Mouse (Mus musculus) brown adipose tissue, adult 24 weeks (tissue): ENCODE measurements around the gene Nipa2. TPM values are rescaled to one million over a fixed set of nuclear protein-coding genes. Genes with fewer than 3 reads are reported as not detected.

Source experiments
- H3K27ac ChIP-seq: fragments of 200-500 bp; replicated peaks from 2 replicates; pipeline ENCODE4 v1.5.1; 2012; ENCODE audit warnings: low read depth, mild to moderate bottlenecking, low read length
- H3K4me1 ChIP-seq: fragments of 200-500 bp; 2 replicates; pipeline ENCODE4 v1.6.1; 2012; ENCODE audit warnings: low read length, mixed read lengths; ENCODE audit not compliant: control insufficient read depth, insufficient read depth, insufficient read length
- H3K4me3 ChIP-seq: fragments of 200-500 bp; 2 replicates; pipeline ENCODE4 v1.5.1; 2012; ENCODE audit warnings: low read depth, mild to moderate bottlenecking, low read length, moderate library complexity; ENCODE audit not compliant: insufficient read depth
- polyA plus RNA-seq: library from polyadenylated mRNA; stranded (reverse); fragments of >200 nt; gene quantifications from 2 replicates; pipeline ENCODE4 v1.2.4, GENCODE M21; 2012; ENCODE audit not compliant: missing spikeins, insufficient read depth, insufficient read length

The Nipa2 gene
- polyA plus RNA-seq: 19.3 and 20.0 TPM in 2 replicates

- Histone ChIP-seq H3K27ac (peak within 1 kb of the TSS; percentile 91), H3K4me1 (peaks cover 3% of the 10 kb centered on the region; the same call in 1 of the 2 replicates), H3K4me3 (peak within 1 kb of the TSS; percentile 97)
These were observed at the start of gene Nipa2 for GRCm38 (mm10) chr7:55962004-55962908. Gene Nipa2 (minus strand): TSS chr7:55962476.

DNA sequence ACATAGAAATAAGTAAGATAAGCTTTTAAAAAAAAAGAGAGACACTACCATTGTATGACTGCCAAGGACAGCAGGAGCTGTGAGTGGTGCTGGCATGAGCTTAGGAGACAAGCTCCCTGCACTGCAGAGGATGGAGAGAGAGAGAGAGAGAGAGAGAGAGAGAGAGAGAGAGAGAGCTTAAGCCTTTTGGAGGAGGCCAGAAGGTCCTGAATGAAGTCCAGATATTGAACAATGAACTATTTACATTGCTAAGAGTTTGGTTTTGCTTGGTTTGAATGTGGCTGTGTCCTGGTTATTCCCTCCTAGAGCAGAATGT, 48.7 kb upstream of the Nipa2 start:
- no peak overlapping the region for H3K27ac ChIP-seq
- H3K4me1 ChIP-seq: peaks cover 7% of the 10 kb centered on the region
- no peak overlapping the region for H3K4me3 ChIP-seq

GRCm38 (mm10) chr7:56010318-56011017, 48.2 kb upstream of the Nipa2 start:
- peaks cover 7% of the 10 kb centered on the region for H3K4me1 ChIP-seq
- H3K27ac ChIP-seq: no peak overlapping the region
- H3K4me3 ChIP-seq: no peak overlapping the region

- Histone ChIP-seq H3K4me1 (peaks cover 3% of the 10 kb centered on the region; the same call in 1 of the 2 replicates), H3K4me3 (no peak overlapping the region), H3K27ac (peak overlapping the region; percentile 43; the same call in 1 of the 2 replicates)
These were observed 36.7 kb upstream of the Nipa2 start for GRCm38 (mm10) chr7:55998997-55999396.

- no peak overlapping the region for H3K4me3 ChIP-seq
- peaks cover 3% of the 10 kb centered on the region; the same call in 1 of the 2 replicates for H3K4me1 ChIP-seq
- no peak overlapping the region for H3K27ac ChIP-seq
These were observed 32.7 kb upstream of the Nipa2 start for GRCm38 (mm10) chr7:55995013-55995412.

- no peak overlapping the region for H3K27ac ChIP-seq
- no peaks in the 10 kb centered on the region for H3K4me1 ChIP-seq
- H3K4me3 ChIP-seq: no peak overlapping the region
These were observed 29.6 kb upstream of the Nipa2 start for GRCm38 (mm10) chr7:55991858-55992257.

GRCm38 (mm10) chr7:55991129-55991528, 28.9 kb upstream of the Nipa2 start:
- no peak overlapping the region for H3K27ac ChIP-seq
- H3K4me1 ChIP-seq: no peaks in the 10 kb centered on the region
- no peak overlapping the region for H3K4me3 ChIP-seq

GRCm38 (mm10) chr7:55986526-55987214, 24.4 kb upstream of the Nipa2 start:
- Histone ChIP-seq H3K27ac (no peak overlapping the region), H3K4me1 (no peaks in the 10 kb centered on the region), H3K4me3 (no peak overlapping the region)

DNA sequence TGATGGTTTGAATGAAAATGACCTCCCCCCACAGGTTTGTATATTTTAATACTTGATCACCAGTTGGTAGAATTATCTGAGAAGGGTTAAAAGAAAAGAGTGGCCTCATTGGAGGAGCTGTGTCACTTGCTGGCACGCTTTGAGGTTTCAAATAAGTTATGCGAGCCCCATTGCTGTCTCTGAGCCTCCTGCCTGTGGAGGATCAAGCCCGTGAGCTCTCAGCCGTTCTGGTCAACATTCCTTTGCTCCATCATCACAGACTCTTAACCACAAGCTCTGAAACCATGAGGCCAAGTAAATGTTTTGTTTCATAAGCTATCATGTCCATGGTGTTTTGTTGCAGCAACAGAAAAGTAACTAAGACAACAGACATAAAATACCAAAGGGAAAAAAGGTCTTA, 22.5 kb upstream of the Nipa2 start:
- Histone ChIP-seq H3K4me3 (no peak overlapping the region), H3K27ac (no peak overlapping the region), H3K4me1 (no peaks in the 10 kb centered on the region)

DNA sequence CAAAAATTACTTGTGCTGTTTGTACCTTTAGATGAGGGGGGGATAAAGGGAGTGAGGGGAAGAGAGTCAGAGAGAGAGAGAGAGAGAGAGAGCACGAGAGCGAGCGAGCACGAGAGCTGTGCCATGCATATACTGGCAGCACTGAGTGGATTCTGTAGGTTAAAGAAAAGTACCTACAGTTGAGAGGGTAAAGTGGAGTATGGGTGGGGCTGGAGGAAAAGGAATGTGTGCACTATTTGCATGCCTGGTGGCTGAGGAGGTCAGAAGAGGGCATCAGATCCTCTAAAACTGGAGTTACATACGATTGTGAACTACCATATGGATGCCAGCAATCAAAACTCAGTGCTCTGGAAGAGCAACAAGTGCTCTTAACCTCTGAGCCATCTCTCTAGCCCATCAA, 20.8 kb upstream of the Nipa2 start:
- no peak overlapping the region for H3K4me3 ChIP-seq
- H3K27ac ChIP-seq: no peak overlapping the region
- no peaks in the 10 kb centered on the region for H3K4me1 ChIP-seq

GRCm38 (mm10) chr7:55982010-55982700, 19.9 kb upstream of the Nipa2 start:
- H3K27ac ChIP-seq: no peak overlapping the region
- no peak overlapping the region for H3K4me3 ChIP-seq
- H3K4me1 ChIP-seq: no peaks in the 10 kb centered on the region

- Histone ChIP-seq H3K4me3 (no peak overlapping the region), H3K27ac (no peak overlapping the region)
These were observed 19.2 kb upstream of the Nipa2 start for GRCm38 (mm10) chr7:55981511-55981910.

GRCm38 (mm10) chr7:55974429-55974828, 12.2 kb upstream of the Nipa2 start:
- no peaks in the 10 kb centered on the region for H3K4me1 ChIP-seq
- no peak overlapping the region for H3K27ac ChIP-seq
- no peak overlapping the region for H3K4me3 ChIP-seq

More at GRCm38 (mm10) chr7:55981511-55981910, 19.2 kb upstream of the Nipa2 start:
- no peaks in the 10 kb centered on the region for H3K4me1 ChIP-seq

- H3K27ac ChIP-seq: 0 out of 2 replicates have a peak overlapping the region, but pooled peaks have one; percentile 43
- H3K4me3 ChIP-seq: no peak overlapping the region
- H3K4me1 ChIP-seq: no peaks in the 10 kb centered on the region
These were observed 7.1 kb upstream of the Nipa2 start for GRCm38 (mm10) chr7:55969415-55969814.
